In genomic region chr9:22327475-22328387, GRCm38 (mm10) we compare ENCODE assay signal across 8 mouse cellular contexts. TPM values are rescaled to one million over a fixed set of nuclear protein-coding genes. Genes with fewer than 3 reads are reported as not detected.
DNase-seq lines count a peak whose midpoint lies in the region; ATAC-seq lines count a peak whose summit lies in the region.

No protein-coding gene starts in this region.

- ATAC-seq in hindbrain, embryonic 12.5 days (ENCODE audit: low FRiP score) = peak; percentile 94

- peak overlapping the region; percentile 90 for H3K4me2 ChIP-seq in hindbrain, embryonic 12.5 days (replicated peaks)

- WGBS in hindbrain, embryonic 12.5 days = under 1% methylated on average over 32 of the region's 32 CpGs

- DNase-seq in Muller cell, postnatal 12 days (ENCODE audit: inconsistent ontology term) = peak; percentile 84
- peak; percentile 91 to 94 for DNase-seq in cerebellum, postnatal 14 days
- peak; percentile 61 to 71 for DNase-seq in frontal cortex, postnatal 14 days (ENCODE audit: low spot score in 2 of 2)
- DNase-seq in layer of hippocampus, postnatal 14 days (ENCODE audit: low spot score in 2 of 2) = peak; percentile 79 to 83
- DNase-seq in lung, postnatal 10 days = peak; percentile 95
- DNase-seq in ovary, postnatal 14 days (ENCODE audit: low spot score) = peak; percentile 80
- peak; percentile 80 to 89 for DNase-seq in thymus, postnatal 10 days (ENCODE audit: low spot score in 2 of 2)

- peaks cover 12% of the 10 kb centered on the region for H3K4me1 ChIP-seq in hindbrain, embryonic 12.5 days

- peak overlapping the region; percentile 51 for H3K4me3 ChIP-seq in hindbrain, embryonic 12.5 days

- peaks cover 7% of the 10 kb centered on the region for H3K36me3 ChIP-seq in hindbrain, embryonic 12.5 days

- no peak overlapping the region; the same call in 1 of the 2 replicates for H3K27ac ChIP-seq in hindbrain, embryonic 12.5 days

- peak overlapping the region; percentile 63 for H3K9ac ChIP-seq in hindbrain, embryonic 12.5 days

- H3K27me3 ChIP-seq in hindbrain, embryonic 12.5 days = no peaks in the 10 kb centered on the region

- no peaks in the 10 kb centered on the region for H3K9me3 ChIP-seq in hindbrain, embryonic 12.5 days (replicated peaks)

RNA-seq across cellular contexts. Expression of gene Zfp810, which starts 20.3 kb away (rescaled TPM):
- 39.0 and 40.3 TPM in 2 replicates for polyA plus RNA-seq in hindbrain, embryonic 12.5 days (2016; fragmentation: Nextera tagmentation; extraction: Ambion mirVana)
- 10 to 100 TPM; 16.0 to 22.6 TPM for total RNA-seq in layer of hippocampus, postnatal 14 days (2021)
